Mouse (Mus musculus): ENCODE measurements around the gene Pclaf. TPM values are rescaled to one million over a fixed set of nuclear protein-coding genes. Genes with fewer than 3 reads are reported as not detected.

Gene Pclaf
- total RNA-seq (2021) = 9.4 and 9.8 TPM in 2 replicates
- long read RNA-seq, transcript Pclaf-201 (4 exons, 2,188 nt) = major isoform, 7 of 7 reads
- long read RNA-seq, partial matches to known transcripts = 0 of 7 reads
- long read RNA-seq, other reads (novel, unspliced or antisense) = 0 of 7 reads

- peak; percentile 69 for DNase-seq
These were observed at the start of gene Pclaf for GRCm38 (mm10) chr9:65890143-65890628. Pclaf (plus strand) TSS chr9:65890237.

- DNase-seq = peak; percentile 30
These were observed 45.4 kb upstream of the Pclaf start for GRCm38 (mm10) chr9:65844421-65845165.

- no peak for DNase-seq
These were observed 41.9 kb upstream of the Pclaf start for GRCm38 (mm10) chr9:65848154-65848553.

GRCm38 (mm10) chr9:65850203-65850602, 39.8 kb upstream of the Pclaf start:
- no peak for DNase-seq

GRCm38 (mm10) chr9:65859656-65860055, 30.4 kb upstream of the Pclaf start:
- no peak for DNase-seq

GRCm38 (mm10) chr9:65884564-65885315, 5.3 kb upstream of the Pclaf start:
- peak; percentile 92 for DNase-seq

- no peak for DNase-seq
These were observed 1.1 kb downstream of the Pclaf start for GRCm38 (mm10) chr9:65891126-65891525.

- DNase-seq = no peak
These were observed 6.9 kb downstream of the Pclaf start for GRCm38 (mm10) chr9:65896977-65897376.

- no peak for DNase-seq
These were observed 12.8 kb downstream of the Pclaf start for GRCm38 (mm10) chr9:65902879-65903278.

- DNase-seq = no peak
These were observed 13.4 kb downstream of the Pclaf start for GRCm38 (mm10) chr9:65903419-65903818.

GRCm38 (mm10) chr9:65908394-65909300, 18.6 kb downstream of the Pclaf start, which contains the start of the genes Trip4 and Csnk1g1:
Trip4 (minus strand) TSS chr9:65908794.
Csnk1g1 (plus strand) TSS chr9:65908924.
- DNase-seq = peak; percentile 90

GRCm38 (mm10) chr9:65909301-65909801, 19.3 kb downstream of the Pclaf start:
- DNase-seq = peak; percentile 58

- DNase-seq = no peak
These were observed 19.8 kb downstream of the Pclaf start for GRCm38 (mm10) chr9:65909837-65910236.

GRCm38 (mm10) chr9:65913976-65914375, 23.9 kb downstream of the Pclaf start:
- DNase-seq = no peak

GRCm38 (mm10) chr9:65917015-65917414, 27.0 kb downstream of the Pclaf start:
- DNase-seq = no peak

GRCm38 (mm10) chr9:65928456-65928855, 38.4 kb downstream of the Pclaf start:
- no peak for DNase-seq

- no peak for DNase-seq
These were observed 39.8 kb downstream of the Pclaf start for GRCm38 (mm10) chr9:65929826-65930225.

- no peak for DNase-seq
These were observed 47.5 kb downstream of the Pclaf start for GRCm38 (mm10) chr9:65937566-65937965.

- peak; percentile 2 for DNase-seq
These were observed 61.1 kb downstream of the Pclaf start for GRCm38 (mm10) chr9:65951082-65951587.

Data from adrenal gland, postnatal 25 days (tissue).